Mouse (Mus musculus): ENCODE measurements around the gene Dnah1.

GRCm38 (mm10) chr14:31326770-31327169 lies 3.1 kb upstream of the Dnah1 start:
- TF ChIP-seq CTCF (IDR thresholded peaks at IDR 0.05; ENCODE audit: borderline replicate concordance, insufficient read depth, low read length) (no peak), POLR2A (IDR thresholded peaks at IDR 0.05; ENCODE audit: low read depth, low read length) (no peak)

Data from embryonic fibroblast, embryonic 13.5 days (primary cell).